Comparison of ENCODE assay signal across 8 mouse cellular contexts in genomic region chr4:135266987-135267386, GRCm38 (mm10). TPM values are rescaled to one million over a fixed set of nuclear protein-coding genes. Genes with fewer than 3 reads are reported as not detected.
DNase-seq lines count a peak whose midpoint lies in the region; ATAC-seq and TF ChIP-seq lines count a peak whose summit lies in the region.

No protein-coding gene starts in this region.

- H3K4me2 ChIP-seq in forebrain, embryonic 15.5 days (replicated peaks), result peak overlapping the region; percentile 18
- peak overlapping the region; percentile 32 for H3K4me2 ChIP-seq in hindbrain, embryonic 16.5 days (ENCODE audit: low read length)

- peak; percentile 23 for DNase-seq in adrenal gland, postnatal 25 days
- DNase-seq in lung, adult 2 months, result no peak
- no peak for DNase-seq in right cerebral cortex, postnatal 14 days
- DNase-seq in thymus, adult 18-20 months, result no peak
- no peak for DNase-seq in B cell, adult 2 months

- no peak overlapping the region for H3K9ac ChIP-seq in forebrain, embryonic 15.5 days (replicated peaks)
- H3K9ac ChIP-seq in hindbrain, embryonic 16.5 days (ENCODE audit: low read depth, low read length), result no peak overlapping the region

- no peaks in the 10 kb centered on the region for H3K9me3 ChIP-seq in forebrain, embryonic 15.5 days
- no peaks in the 10 kb centered on the region for H3K9me3 ChIP-seq in hindbrain, embryonic 16.5 days (ENCODE audit: control insufficient read depth, low read length)

- no peak for TF ChIP-seq POLR2A in lung, adult 2 months (IDR thresholded peaks at IDR 0.05; ENCODE audit: borderline replicate concordance, extremely low read depth, low read depth, low read length)

- peaks cover 50% of the 10 kb centered on the region for H3K4me1 ChIP-seq in forebrain, embryonic 15.5 days
- peaks cover 25% of the 10 kb centered on the region for H3K4me1 ChIP-seq in hindbrain, embryonic 16.5 days (ENCODE audit: control insufficient read depth, insufficient read depth, low read depth, low read length)
- H3K4me1 ChIP-seq in lung, adult 2 months (ENCODE audit: control insufficient read depth, insufficient read depth, low read length), result peaks cover 34% of the 10 kb centered on the region

- H3K36me3 ChIP-seq in forebrain, embryonic 15.5 days, result no peaks in the 10 kb centered on the region
- no peaks in the 10 kb centered on the region for H3K36me3 ChIP-seq in hindbrain, embryonic 16.5 days (ENCODE audit: control insufficient read depth, insufficient read depth, low read length)

- H3K4me3 ChIP-seq in forebrain, embryonic 15.5 days, result no peak overlapping the region
- no peak overlapping the region for H3K4me3 ChIP-seq in hindbrain, embryonic 16.5 days (ENCODE audit: low read length)
- H3K4me3 ChIP-seq in lung, adult 2 months (replicated peaks; ENCODE audit: extremely low read depth, low read depth, low read length), result peak overlapping the region; percentile 25

- H3K27me3 ChIP-seq in forebrain, embryonic 15.5 days, result no peaks in the 10 kb centered on the region
- H3K27me3 ChIP-seq in hindbrain, embryonic 16.5 days (replicated peaks; ENCODE audit: control insufficient read depth, insufficient read depth, low read length), result no peaks in the 10 kb centered on the region

- ATAC-seq in forebrain, embryonic 15.5 days (replicated peaks), result no peak
- ATAC-seq in hindbrain, embryonic 16.5 days, result no peak
- no peak for ATAC-seq in monocyte, adult 5-6 weeks (replicated peaks; ENCODE audit: insufficient number of reproducible peaks, low FRiP score, low TSS enrichment, poor library complexity, severe bottlenecking)

- TF ChIP-seq CTCF in lung, adult 2 months (IDR thresholded peaks at IDR 0.05; ENCODE audit: insufficient read depth, low read length), result no peak

- 0 out of 2 replicates have a peak overlapping the region, but pooled peaks have one; percentile 36 for H3K27ac ChIP-seq in forebrain, embryonic 15.5 days (replicated peaks)
- no peak overlapping the region for H3K27ac ChIP-seq in hindbrain, embryonic 16.5 days (ENCODE audit: low read depth, low read length)

- WGBS in forebrain, embryonic 15.5 days, result 63% methylated on average over 9 of the region's 9 CpGs
- WGBS in hindbrain, embryonic 16.5 days, result 59% methylated on average over 9 of the region's 9 CpGs
- WGBS in lung, adult 2 months, result 27% methylated on average over 9 of the region's 9 CpGs

RNA-seq across cellular contexts. Expression of gene Clic4, which starts 5.6 kb away (rescaled TPM):
- total RNA-seq in adrenal gland, postnatal 25 days (2021), result 65.5 and 72.8 TPM in 2 replicates
- 114 and 116 TPM in 2 replicates for polyA plus RNA-seq in forebrain, embryonic 15.5 days (2015; fragmentation: Nextera tagmentation; extraction: Ambion mirVana)
- 56.1 and 71.0 TPM in 2 replicates for polyA plus RNA-seq in hindbrain, embryonic 16.5 days (2015; fragmentation: Nextera tagmentation; extraction: Ambion mirVana)
- polyA plus RNA-seq in lung, adult 2 months (2012; rRNA removed), result 190 and 227 TPM in 2 replicates
- total RNA-seq in monocyte, adult 5-6 weeks (2017), result 39.4 to 61.3 TPM (median 41.0 TPM) in 3 replicates
